Mouse (Mus musculus): ENCODE data around the gene Grin3a. TPM values are rescaled to one million over a fixed set of nuclear protein-coding genes. Genes with fewer than 3 reads are reported as not detected.

The Grin3a gene
- total RNA-seq (2014; rRNA removed) (131 and 138 TPM in 2 replicates), polyA plus RNA-seq (2015; fragmentation: Nextera tagmentation; extraction: Ambion mirVana) (35.5 and 40.4 TPM in 2 replicates)

- Histone ChIP-seq H3K4me2 (ENCODE audit: low read depth, low read length, poor library complexity, severe bottlenecking) (peak within 1 kb of the TSS; percentile 53), H3K4me1 (ENCODE audit: insufficient read depth, low read length) (0 out of 2 replicates have a peak, but pooled peaks cover 5% of the 10 kb centered on the region), H3K36me3 (ENCODE audit: insufficient read depth, low read length) (no peaks in the 10 kb centered on the region), H3K27ac (ENCODE audit: low read depth, low read length) (peak within 1 kb of the TSS; percentile 75), H3K27me3 (ENCODE audit: insufficient read depth, low read length) (no peaks in the 10 kb centered on the region), H3K4me3 (ENCODE audit: low read depth, low read length) (peak within 1 kb of the TSS; percentile 83), H3K9ac (replicated peaks; ENCODE audit: low read length, poor library complexity, severe bottlenecking) (peak within 1 kb of the TSS; percentile 67), H3K9me3 (ENCODE audit: low read length) (no peaks in the 10 kb centered on the region)
- ATAC-seq (ENCODE audit: low FRiP score) = peak; percentile 93
- peak; percentile 95 for DNase-seq (ENCODE audit: low spot score)
- WGBS = under 1% methylated on average over 25 of the region's 25 CpGs
- TF ChIP-seq CTCF (IDR thresholded peaks at IDR 0.05) = peak; percentile 90
These were observed at the start of gene Grin3a for GRCm38 (mm10) chr4:49845612-49845985. Gene Grin3a, minus strand, starts transcription at chr4:49845744.

GRCm38 (mm10) chr4:49891835-49892301 lies 46.3 kb upstream of the Grin3a start:
- Histone ChIP-seq H3K9ac (replicated peaks; ENCODE audit: low read length, poor library complexity, severe bottlenecking) (no peak overlapping the region), H3K36me3 (ENCODE audit: insufficient read depth, low read length) (no peaks in the 10 kb centered on the region), H3K27ac (ENCODE audit: low read depth, low read length) (no peak overlapping the region), H3K27me3 (ENCODE audit: insufficient read depth, low read length) (no peaks in the 10 kb centered on the region), H3K4me3 (ENCODE audit: low read depth, low read length) (no peak overlapping the region), H3K4me1 (ENCODE audit: insufficient read depth, low read length) (peaks cover 6% of the 10 kb centered on the region; the same call in 1 of the 2 replicates), H3K4me2 (ENCODE audit: low read depth, low read length, poor library complexity, severe bottlenecking) (no peak overlapping the region), H3K9me3 (ENCODE audit: low read length) (no peaks in the 10 kb centered on the region)
- 23% methylated on average over 4 of the region's 4 CpGs for WGBS
- no peak for TF ChIP-seq CTCF (IDR thresholded peaks at IDR 0.05)
- no peak for ATAC-seq (ENCODE audit: low FRiP score)
- DNase-seq (ENCODE audit: low spot score) = peak; percentile 7

- TF ChIP-seq CTCF (IDR thresholded peaks at IDR 0.05) = no peak
- Histone ChIP-seq H3K4me1 (ENCODE audit: insufficient read depth, low read length) (no peaks in the 10 kb centered on the region), H3K9ac (replicated peaks; ENCODE audit: low read length, poor library complexity, severe bottlenecking) (no peak overlapping the region), H3K27me3 (ENCODE audit: insufficient read depth, low read length) (no peaks in the 10 kb centered on the region), H3K9me3 (ENCODE audit: low read length) (no peaks in the 10 kb centered on the region), H3K27ac (ENCODE audit: low read depth, low read length) (no peak overlapping the region), H3K4me2 (ENCODE audit: low read depth, low read length, poor library complexity, severe bottlenecking) (no peak overlapping the region), H3K4me3 (ENCODE audit: low read depth, low read length) (no peak overlapping the region), H3K36me3 (ENCODE audit: insufficient read depth, low read length) (no peaks in the 10 kb centered on the region)
- WGBS = 79% methylated on average over 3 of the region's 3 CpGs
- DNase-seq (ENCODE audit: low spot score) (peak; percentile 59), ATAC-seq (ENCODE audit: low FRiP score) (peak; percentile 34; the same call in 1 of the 2 replicates)
These were observed 31.5 kb upstream of the Grin3a start for GRCm38 (mm10) chr4:49877084-49877483.

- Histone ChIP-seq H3K27ac (ENCODE audit: low read depth, low read length) (no peak overlapping the region), H3K4me2 (ENCODE audit: low read depth, low read length, poor library complexity, severe bottlenecking) (no peak overlapping the region), H3K4me1 (ENCODE audit: insufficient read depth, low read length) (no peaks in the 10 kb centered on the region), H3K4me3 (ENCODE audit: low read depth, low read length) (no peak overlapping the region), H3K9ac (replicated peaks; ENCODE audit: low read length, poor library complexity, severe bottlenecking) (no peak overlapping the region), H3K27me3 (ENCODE audit: insufficient read depth, low read length) (no peaks in the 10 kb centered on the region), H3K36me3 (ENCODE audit: insufficient read depth, low read length) (no peaks in the 10 kb centered on the region), H3K9me3 (ENCODE audit: low read length) (no peaks in the 10 kb centered on the region)
- ATAC-seq (ENCODE audit: low FRiP score) = no peak
- TF ChIP-seq CTCF (IDR thresholded peaks at IDR 0.05) = no peak
- 93% methylated on average over 2 of the region's 2 CpGs for WGBS
- DNase-seq (ENCODE audit: low spot score) = no peak
These were observed 15.1 kb upstream of the Grin3a start for GRCm38 (mm10) chr4:49860611-49861010.

- no peaks in the 10 kb centered on the region for H3K36me3 ChIP-seq (ENCODE audit: insufficient read depth, low read length)
- H3K4me2 ChIP-seq (ENCODE audit: low read depth, low read length, poor library complexity, severe bottlenecking) = peak overlapping the region; percentile 53
- H3K27me3 ChIP-seq (ENCODE audit: insufficient read depth, low read length) = no peaks in the 10 kb centered on the region
- 0 out of 2 replicates have a peak, but pooled peaks cover 5% of the 10 kb centered on the region for H3K4me1 ChIP-seq (ENCODE audit: insufficient read depth, low read length)
- peak overlapping the region; percentile 75 for H3K27ac ChIP-seq (ENCODE audit: low read depth, low read length)
- peak; percentile 52 for ATAC-seq (ENCODE audit: low FRiP score)
- under 1% methylated on average over 57 of the region's 63 CpGs for WGBS
- peak; percentile 24 for DNase-seq (ENCODE audit: low spot score)
- no peak for TF ChIP-seq CTCF (IDR thresholded peaks at IDR 0.05)
- peak overlapping the region; percentile 67 for H3K9ac ChIP-seq (replicated peaks; ENCODE audit: low read length, poor library complexity, severe bottlenecking)
- peak overlapping the region; percentile 83 for H3K4me3 ChIP-seq (ENCODE audit: low read depth, low read length)
- no peaks in the 10 kb centered on the region for H3K9me3 ChIP-seq (ENCODE audit: low read length)
These were observed 524 bp downstream of the Grin3a start for GRCm38 (mm10) chr4:49844828-49845611.

- Histone ChIP-seq H3K36me3 (ENCODE audit: insufficient read depth, low read length) (no peaks in the 10 kb centered on the region), H3K27ac (ENCODE audit: low read depth, low read length) (peak overlapping the region; percentile 75), H3K9me3 (ENCODE audit: low read length) (no peaks in the 10 kb centered on the region), H3K27me3 (ENCODE audit: insufficient read depth, low read length) (no peaks in the 10 kb centered on the region), H3K4me1 (ENCODE audit: insufficient read depth, low read length) (0 out of 2 replicates have a peak, but pooled peaks cover 5% of the 10 kb centered on the region), H3K4me2 (ENCODE audit: low read depth, low read length, poor library complexity, severe bottlenecking) (peak overlapping the region; percentile 53), H3K9ac (replicated peaks; ENCODE audit: low read length, poor library complexity, severe bottlenecking) (peak overlapping the region; percentile 67), H3K4me3 (ENCODE audit: low read depth, low read length) (peak overlapping the region; percentile 83)
- under 1% methylated on average over 33 of the region's 33 CpGs for WGBS
- peak; percentile 55 for ATAC-seq (ENCODE audit: low FRiP score)
- no peak for TF ChIP-seq CTCF (IDR thresholded peaks at IDR 0.05)
- DNase-seq (ENCODE audit: low spot score) = peak; percentile 36
These were observed 1.2 kb downstream of the Grin3a start for GRCm38 (mm10) chr4:49844274-49844827.

Data from midbrain, postnatal 0 days (tissue).